Mouse (Mus musculus): ENCODE results near the gene Galnt6.

The Galnt6 gene

GRCm38 (mm10) chr15:100650111-100650510, 79.1 kb downstream of the Galnt6 start:
- no peak for DNase-seq

GRCm38 (mm10) chr15:100646161-100646560, 83.0 kb downstream of the Galnt6 start:
- DNase-seq = no peak

GRCm38 (mm10) chr15:100642451-100642850, 86.7 kb downstream of the Galnt6 start:
- DNase-seq = no peak

All from thymus, postnatal 14 days (tissue).